ENCODE assay signal across 9 mouse cellular contexts in genomic region chr1:153054112-153054821, GRCm38 (mm10).
DNase-seq lines count a peak whose midpoint lies in the region; ATAC-seq and TF ChIP-seq lines count a peak whose summit lies in the region.
"Had no signal": no experiment of that assay in that cellular context is flagged by ENCODE, and none has a peak within 500 bp of the region (broad histone marks: within the 10 kb centered on the region; RNA-seq: fewer than 3 reads in every experiment).

No protein-coding gene starts in this region.

- no peak overlapping the region for H3K4me2 ChIP-seq in lung, embryonic 16.5 days (ENCODE audit: low read depth, low read length)
- H3K4me2 ChIP-seq in lung, postnatal 0 days (replicated peaks; ENCODE audit: low read depth, low read length) = no peak overlapping the region
- no peak overlapping the region for H3K4me2 ChIP-seq in hindbrain, embryonic 16.5 days (ENCODE audit: low read length)
- no peak overlapping the region for H3K4me2 ChIP-seq in neural tube, embryonic 15.5 days
- no peak overlapping the region for H3K4me2 ChIP-seq in intestine, postnatal 0 days (replicated peaks; ENCODE audit: low read depth)
- H3K4me2 ChIP-seq: heart, embryonic 13.5 days had no signal

- intact Hi-C loops in heart, postnatal 25 days (cut with DNase I) = no loop called here

- ATAC-seq in lung, embryonic 16.5 days (ENCODE audit: low read depth) = no peak; the same call in 1 of the 2 replicates
- ATAC-seq in lung, postnatal 0 days = no peak
- ATAC-seq in hindbrain, embryonic 16.5 days = peak; percentile 69
- peak; percentile 39; the same call in 1 of the 2 replicates for ATAC-seq in neural tube, embryonic 15.5 days (ENCODE audit: low FRiP score)
- ATAC-seq in intestine, postnatal 0 days = no peak

- peaks cover 20% of the 10 kb centered on the region for H3K4me1 ChIP-seq in lung, embryonic 16.5 days (replicated peaks; ENCODE audit: control insufficient read depth, insufficient read depth, low read length)
- H3K4me1 ChIP-seq in lung, postnatal 0 days (ENCODE audit: insufficient read depth, low read depth, low read length) = no peaks in the 10 kb centered on the region; the same call in 1 of the 2 replicates
- H3K4me1 ChIP-seq in hindbrain, embryonic 16.5 days (ENCODE audit: control insufficient read depth, insufficient read depth, low read depth, low read length) = peaks cover 14% of the 10 kb centered on the region
- peaks cover 19% of the 10 kb centered on the region for H3K4me1 ChIP-seq in neural tube, embryonic 15.5 days
- H3K4me1 ChIP-seq in intestine, postnatal 0 days (replicated peaks; ENCODE audit: control insufficient read depth, insufficient read depth, low read length) = no peaks in the 10 kb centered on the region

- H3K4me3 ChIP-seq in lung, embryonic 16.5 days (ENCODE audit: low read length) = no peak overlapping the region
- no peak overlapping the region for H3K4me3 ChIP-seq in lung, postnatal 0 days (ENCODE audit: low read depth, low read length)
- H3K4me3 ChIP-seq in hindbrain, embryonic 16.5 days (ENCODE audit: low read length) = no peak overlapping the region
- no peak overlapping the region for H3K4me3 ChIP-seq in neural tube, embryonic 15.5 days (replicated peaks)
- H3K4me3 ChIP-seq in intestine, postnatal 0 days (ENCODE audit: low read depth, low read length) = no peak overlapping the region
- H3K4me3 ChIP-seq: heart, embryonic 13.5 days had no signal

- no peaks in the 10 kb centered on the region for H3K27me3 ChIP-seq in lung, embryonic 16.5 days (ENCODE audit: control insufficient read depth, insufficient read depth, low read depth, low read length)
- no peaks in the 10 kb centered on the region for H3K27me3 ChIP-seq in lung, postnatal 0 days (replicated peaks; ENCODE audit: insufficient read depth, low read length)
- no peaks in the 10 kb centered on the region for H3K27me3 ChIP-seq in hindbrain, embryonic 16.5 days (replicated peaks; ENCODE audit: control insufficient read depth, insufficient read depth, low read length)
- H3K27me3 ChIP-seq in neural tube, embryonic 15.5 days (replicated peaks) = peaks cover 9% of the 10 kb centered on the region
- H3K27me3 ChIP-seq in intestine, postnatal 0 days (replicated peaks; ENCODE audit: control insufficient read depth, insufficient read depth, low read length) = no peaks in the 10 kb centered on the region
- H3K27me3 ChIP-seq: heart, embryonic 13.5 days had no signal

- 29% methylated on average over 11 of the region's 11 CpGs for WGBS in lung, embryonic 16.5 days
- WGBS in lung, postnatal 0 days = 31% methylated on average over 11 of the region's 11 CpGs
- WGBS in hindbrain, embryonic 16.5 days = 7% methylated on average over 11 of the region's 11 CpGs
- 14% methylated on average over 11 of the region's 11 CpGs for WGBS in neural tube, embryonic 15.5 days
- 51% methylated on average over 11 of the region's 11 CpGs for WGBS in intestine, postnatal 0 days

- no peaks in the 10 kb centered on the region for H3K9me3 ChIP-seq in lung, embryonic 16.5 days (ENCODE audit: control insufficient read depth, low read length)
- H3K9me3 ChIP-seq in lung, postnatal 0 days (ENCODE audit: low read length) = no peaks in the 10 kb centered on the region
- no peaks in the 10 kb centered on the region for H3K9me3 ChIP-seq in hindbrain, embryonic 16.5 days (ENCODE audit: control insufficient read depth, low read length)
- H3K9me3 ChIP-seq in neural tube, embryonic 15.5 days (replicated peaks) = no peaks in the 10 kb centered on the region
- H3K9me3 ChIP-seq in intestine, postnatal 0 days (ENCODE audit: control insufficient read depth) = no peaks in the 10 kb centered on the region
- H3K9me3 ChIP-seq: heart, embryonic 13.5 days had no signal

- H3K27ac ChIP-seq in lung, embryonic 16.5 days (ENCODE audit: low read length) = peak overlapping the region; percentile 60
- no peak overlapping the region for H3K27ac ChIP-seq in lung, postnatal 0 days (ENCODE audit: low read length)
- H3K27ac ChIP-seq in hindbrain, embryonic 16.5 days (ENCODE audit: low read depth, low read length) = no peak overlapping the region
- H3K27ac ChIP-seq in neural tube, embryonic 15.5 days (replicated peaks) = peak overlapping the region; percentile 56
- no peak overlapping the region for H3K27ac ChIP-seq in intestine, postnatal 0 days (ENCODE audit: low read depth, low read length)
- H3K27ac ChIP-seq: heart, embryonic 13.5 days had no signal

- 0 out of 2 replicates have a peak overlapping the region, but pooled peaks have one; percentile 21 for H3K9ac ChIP-seq in lung, embryonic 16.5 days (ENCODE audit: low read length)
- no peak overlapping the region for H3K9ac ChIP-seq in lung, postnatal 0 days (replicated peaks; ENCODE audit: low read depth)
- H3K9ac ChIP-seq in hindbrain, embryonic 16.5 days (ENCODE audit: low read depth, low read length) = no peak overlapping the region
- H3K9ac ChIP-seq in neural tube, embryonic 15.5 days (replicated peaks) = no peak overlapping the region
- H3K9ac ChIP-seq in intestine, postnatal 0 days (ENCODE audit: low read depth, low read length) = no peak overlapping the region
- H3K9ac ChIP-seq: heart, embryonic 13.5 days had no signal

- no peak for TF ChIP-seq CTCF in lung, postnatal 0 days (IDR thresholded peaks at IDR 0.05)
- TF ChIP-seq CTCF in intestine, postnatal 0 days (IDR thresholded peaks at IDR 0.05; ENCODE audit: low read depth) = no peak

- no peak for TF ChIP-seq EP300 in lung, postnatal 0 days (IDR thresholded peaks at IDR 0.05)

- no peak for DNase-seq in lung, postnatal 0 days (ENCODE audit: low spot score)
- DNase-seq in embryo, embryonic 10.5 days (ENCODE audit: low spot score) = peak; percentile 79
- no peak for DNase-seq in left cerebral cortex, adult 8-10 months (ENCODE audit: low spot score in 2 of 2)
- DNase-seq in heart, postnatal 25 days (ENCODE audit: low spot score) = no peak

- no peaks in the 10 kb centered on the region for H3K36me3 ChIP-seq in lung, embryonic 16.5 days (ENCODE audit: control insufficient read depth, insufficient read depth, low read length)
- H3K36me3 ChIP-seq in lung, postnatal 0 days (ENCODE audit: insufficient read depth, low read length) = no peaks in the 10 kb centered on the region
- no peaks in the 10 kb centered on the region for H3K36me3 ChIP-seq in hindbrain, embryonic 16.5 days (ENCODE audit: control insufficient read depth, insufficient read depth, low read length)
- H3K36me3 ChIP-seq in neural tube, embryonic 15.5 days = no peaks in the 10 kb centered on the region
- no peaks in the 10 kb centered on the region for H3K36me3 ChIP-seq in intestine, postnatal 0 days (ENCODE audit: control insufficient read depth, insufficient read depth)
- H3K36me3 ChIP-seq: heart, embryonic 13.5 days had no signal

Comparison
In these comparisons a context has a peak if more than half of its experiments do, and no peak if none do; other contexts are left out.
1. H3K27ac ChIP-seq: peak in lung, embryonic 16.5 days (single experiment) and neural tube, embryonic 15.5 days (single experiment); none in lung, postnatal 0 days (single experiment), hindbrain, embryonic 16.5 days (single experiment) and intestine, postnatal 0 days (single experiment).
2. ATAC-seq: peak in hindbrain, embryonic 16.5 days (single experiment) and neural tube, embryonic 15.5 days (single experiment); none in lung, embryonic 16.5 days (single experiment), lung, postnatal 0 days (single experiment) and intestine, postnatal 0 days (single experiment).